Mouse (Mus musculus) testis, adult 2 months (tissue): ENCODE results near the gene Opcml.

ENCODE experiments used
- CTCF ChIP-seq: fragments of 200-500 bp; IDR thresholded peaks from 2 replicates; pipeline ENCODE4 v1.5.1; 2012; ENCODE audit warnings: low read depth, mild to moderate bottlenecking, inconsistent platforms, low read length, moderate library complexity; ENCODE audit not compliant: control insufficient read depth, insufficient read depth, insufficient replicate concordance
- POLR2A ChIP-seq: fragments of 200-500 bp; IDR thresholded peaks from 2 replicates; pipeline ENCODE4 v1.6.1; 2012; ENCODE audit warnings: low read depth, mild to moderate bottlenecking, inconsistent platforms, low read length, moderate library complexity; ENCODE audit not compliant: control insufficient read depth

- TF ChIP-seq CTCF = no peak
- no peak for TF ChIP-seq POLR2A
Observed at GRCm38 (mm10) chr9:28800100-28800499, 1009.5 kb downstream of the Opcml start.
